Mouse (Mus musculus) large intestine, adult 2 months (tissue): ENCODE measurements around the gene Rbm12. TPM values are rescaled to one million over a fixed set of nuclear protein-coding genes. Genes with fewer than 3 reads are reported as not detected.
"Not testable (repeated sequence)": the region's sequence is repeated elsewhere in the genome, so short reads cannot be mapped to it uniquely, and the experiment has no call there.

Source experiments
- DNase-seq: peaks from one replicate; pipeline ENCODE4 v3.0.0-alpha.2; 2012; ENCODE audit warnings: low read depth, low spot score
- WGBS: fragments of 180-500 bp; shearing (Covaris S2); methylation state at CpG from one replicate; pipeline ENCODE4 v1.1.7; 2018; 5-methylcytosine and 5-hydroxymethylcytosine counted together
- polyA plus RNA-seq: library from polyadenylated mRNA; depleted of rRNA; stranded (reverse); fragments of >200 nt; gene quantifications from 2 replicates; pipeline ENCODE4 v1.2.3, GENCODE M21; 2012; rRNA removed

The Rbm12 gene
- 3.9 and 8.1 TPM in 2 replicates for polyA plus RNA-seq

DNA sequence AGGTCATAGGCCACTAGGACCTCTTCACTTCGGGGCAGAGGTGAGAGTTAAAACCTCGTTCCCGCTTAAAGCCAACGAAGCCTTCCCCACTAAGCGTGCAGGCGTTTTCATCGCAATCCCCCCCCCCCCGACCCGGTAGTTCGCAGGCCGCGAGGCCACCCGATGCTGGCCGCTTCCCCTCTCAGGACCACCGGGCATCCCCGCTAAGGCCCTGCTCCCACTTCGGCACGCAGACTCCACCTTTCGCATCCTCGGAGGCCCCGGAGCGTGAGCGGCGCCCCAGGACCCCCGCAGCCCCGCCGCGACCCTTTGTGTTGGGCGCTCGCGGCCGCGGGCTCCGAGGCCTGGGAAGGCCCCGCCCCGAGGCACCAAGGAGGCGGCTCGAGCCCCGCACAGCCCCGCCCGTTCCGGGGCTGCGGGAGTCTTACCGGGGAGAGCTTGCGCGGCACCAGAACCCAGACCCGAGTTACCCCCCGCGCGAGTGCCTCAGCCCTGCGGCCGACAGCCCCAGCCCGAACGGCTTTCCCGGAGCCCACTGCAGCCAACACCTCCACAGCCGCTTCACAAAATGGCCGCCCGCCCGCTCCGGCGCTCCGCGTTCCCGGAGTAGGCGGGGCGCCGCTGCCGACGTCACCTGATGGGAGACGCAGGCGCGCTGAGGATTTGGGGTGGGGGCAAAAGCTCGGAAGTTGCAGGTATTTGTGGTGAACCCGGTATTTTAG, at the start of gene Rbm12, which contains the start of gene Cpne1:
Gene Rbm12 (minus strand): TSS at position 621 of the 722 bp plus-strand sequence.
Gene Cpne1 (minus strand): TSS at position 608 of the 722 bp plus-strand sequence.
- peak; percentile 61 for DNase-seq
- WGBS = under 1% methylated on average over 74 of the region's 74 CpGs

DNA sequence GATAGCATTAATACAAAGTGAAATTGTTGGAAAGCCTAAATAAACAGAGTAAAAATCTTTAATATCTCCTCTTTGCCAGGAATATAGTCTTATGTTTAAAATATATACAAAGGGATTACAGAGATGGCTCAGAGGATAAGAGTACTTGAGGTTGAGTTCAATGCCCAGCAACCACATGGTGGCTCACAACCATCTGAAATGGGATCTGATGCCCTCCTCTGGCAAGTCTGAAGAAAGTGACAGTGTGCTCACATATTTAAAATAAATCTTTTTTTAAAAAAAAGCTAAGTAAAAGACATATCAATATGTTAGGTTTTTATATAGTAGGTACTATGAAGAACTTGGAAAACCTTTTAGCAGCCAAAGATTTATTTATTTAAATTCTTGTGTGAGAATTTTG, 39.8 kb upstream of the Rbm12 start:
- no peak for DNase-seq

DNA sequence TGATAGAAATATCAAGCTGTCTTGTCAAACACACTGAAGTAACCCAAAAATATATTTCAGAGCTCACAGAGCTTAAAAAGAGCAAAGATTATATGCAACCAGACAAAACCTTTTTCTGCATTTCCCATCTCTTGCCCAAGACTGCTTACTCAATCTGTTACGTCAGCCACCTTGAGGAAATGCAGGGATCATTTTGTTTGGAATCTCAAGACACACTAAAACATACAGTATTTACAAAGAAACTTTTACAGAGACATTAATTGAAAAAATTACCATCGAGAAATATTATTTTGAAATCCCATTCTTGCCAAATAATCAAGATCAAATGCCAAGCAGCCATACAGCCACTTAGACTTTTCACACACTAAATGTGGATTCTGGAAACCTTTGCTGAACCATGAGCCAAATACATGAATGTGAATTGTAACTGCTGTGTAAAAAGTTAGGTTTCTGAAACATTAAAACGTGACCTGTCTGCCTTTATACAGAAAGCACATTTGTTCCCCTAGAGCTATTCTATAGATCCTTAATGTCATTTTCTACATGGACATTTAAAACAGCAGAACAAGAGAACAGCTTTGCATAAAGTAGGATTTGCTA, 35.6 kb upstream of the Rbm12 start:
- WGBS = 75% methylated on average over 3 of the region's 3 CpGs
- DNase-seq = no peak

DNA sequence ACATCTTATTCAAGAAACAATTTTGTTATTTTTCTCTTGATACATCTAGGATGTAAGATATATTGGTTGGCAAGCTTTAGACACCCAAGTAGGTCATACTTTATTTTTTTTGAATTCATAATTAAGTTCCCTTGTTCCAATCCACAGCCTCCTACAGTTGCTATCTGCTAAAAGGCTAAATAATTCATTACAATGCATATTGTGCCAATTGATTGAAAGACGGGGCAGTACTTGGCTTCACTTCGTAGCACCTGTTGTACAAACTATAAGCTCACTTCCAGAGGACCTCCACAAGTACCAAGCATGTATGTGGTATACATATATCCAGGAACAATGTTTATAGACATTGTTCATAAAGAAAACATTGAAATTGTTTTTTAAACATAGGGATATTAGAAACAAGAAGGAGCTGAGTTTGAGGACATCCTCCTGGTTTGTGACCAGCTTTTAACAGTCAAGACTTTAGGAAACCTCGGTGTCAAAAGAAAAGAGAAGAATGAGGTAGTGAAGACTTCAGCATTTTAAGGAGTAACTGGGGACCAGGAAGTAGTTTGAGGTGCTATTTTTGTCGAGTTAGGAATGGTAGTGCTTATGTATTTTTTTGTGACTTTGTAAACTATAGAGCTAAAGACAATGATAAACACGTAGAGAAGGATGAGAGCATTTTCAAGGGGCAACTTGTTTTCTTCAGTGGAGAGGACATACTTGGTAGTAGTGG, 34.7 kb upstream of the Rbm12 start:
- no peak for DNase-seq
- 50% methylated on average over 5 of the region's 5 CpGs for WGBS

DNA sequence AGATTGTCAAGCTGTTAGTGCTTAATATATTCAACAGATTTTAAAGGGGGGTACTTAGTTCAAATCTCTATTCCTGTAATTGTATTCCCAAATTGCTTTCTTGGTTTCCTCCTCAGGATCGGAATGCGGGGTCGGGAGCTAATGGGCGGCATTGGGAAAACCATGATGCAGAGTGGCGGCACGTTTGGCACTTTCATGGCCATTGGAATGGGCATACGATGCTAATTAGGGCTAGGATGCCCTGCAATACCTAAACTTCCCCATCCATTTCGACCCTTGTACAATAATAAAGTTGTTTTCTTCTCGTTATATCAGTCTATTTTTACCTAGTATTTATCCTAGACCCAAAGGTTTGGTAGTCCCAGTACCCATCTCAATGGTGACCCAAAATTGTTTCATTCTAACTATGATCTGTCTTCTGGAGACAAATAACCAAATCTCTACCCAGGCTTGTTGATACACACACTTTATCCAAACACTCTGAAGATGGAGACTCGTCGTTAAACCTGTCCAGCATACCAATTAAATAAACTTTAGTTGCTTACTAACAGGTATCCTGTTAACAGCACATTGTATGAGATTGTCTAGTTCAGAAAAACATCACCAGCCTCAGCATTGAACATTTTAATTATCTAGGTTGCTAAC, 33.8 kb upstream of the Rbm12 start:
- WGBS = 41% methylated on average over 11 of the region's 11 CpGs
- no peak for DNase-seq

DNA sequence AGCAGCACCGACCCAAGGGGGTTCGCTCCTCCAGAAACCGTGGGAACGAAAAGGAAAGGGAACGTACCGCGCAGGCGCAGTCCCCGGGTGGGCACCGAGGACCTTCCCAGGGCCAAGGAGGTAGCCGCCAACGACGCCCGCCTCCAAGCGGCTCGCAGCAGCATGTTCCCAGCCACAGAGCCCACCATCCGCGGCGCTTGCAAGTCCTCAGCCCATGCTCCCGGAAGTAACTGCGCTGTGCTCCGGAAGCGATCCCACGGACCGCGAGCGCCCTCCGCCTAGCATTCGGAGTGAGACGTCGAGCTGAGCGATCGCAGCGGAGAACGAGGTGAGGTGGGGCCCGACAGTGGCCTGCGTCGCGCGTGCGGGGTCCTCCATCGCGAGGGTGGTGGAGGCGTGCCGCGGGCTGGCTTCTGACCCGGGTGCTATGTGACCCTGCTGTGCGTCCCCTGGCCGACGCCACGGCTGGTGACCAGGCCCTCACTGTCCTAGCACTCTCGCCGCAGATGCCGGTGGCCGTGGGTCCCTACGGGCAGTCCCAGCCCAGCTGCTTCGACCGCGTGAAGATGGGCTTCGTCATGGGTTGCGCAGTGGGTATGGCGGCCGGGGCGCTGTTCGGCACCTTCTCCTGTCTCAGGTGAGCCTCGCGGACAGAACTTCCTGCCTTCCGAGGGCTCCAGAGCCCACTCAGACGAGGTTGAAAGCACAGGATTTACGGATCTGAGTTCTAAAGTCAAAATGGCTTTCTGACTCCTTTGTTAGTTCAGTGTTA, 32.4 kb upstream of the Rbm12 start, which contains the start of the genes Romo1 and Nfs1:
Gene Romo1 (plus strand): TSS at position 87 of the 772 bp plus-strand sequence.
Gene Nfs1 (minus strand): TSS at position 234 of the 772 bp plus-strand sequence.
- under 1% methylated on average over 69 of the region's 70 CpGs for WGBS

DNA sequence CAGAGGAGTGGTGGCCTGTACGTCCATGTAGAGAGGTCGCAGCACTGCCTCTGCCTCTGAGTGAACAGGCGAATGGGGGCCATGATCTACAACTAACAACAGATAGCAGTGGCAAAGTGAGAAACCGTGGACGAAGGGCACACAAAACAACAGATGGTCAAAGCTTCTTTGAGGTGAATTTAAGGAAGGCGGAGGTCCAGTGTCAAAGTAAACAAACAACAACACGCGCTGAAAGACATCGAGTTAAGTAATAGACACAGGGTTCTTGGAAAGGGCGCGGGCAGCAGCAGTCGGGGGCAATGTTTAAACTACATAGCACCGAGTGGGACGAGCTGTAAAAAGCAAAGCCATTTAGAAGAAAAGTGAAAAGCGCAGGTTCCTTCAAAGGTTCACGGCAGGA, 31.6 kb upstream of the Rbm12 start:
- WGBS = 2% methylated on average over 16 of the region's 16 CpGs

More for the DNA sequence above, 32.4 kb upstream of the Rbm12 start, which contains the start of the genes Romo1 and Nfs1:
- peak; percentile 56 for DNase-seq

DNA sequence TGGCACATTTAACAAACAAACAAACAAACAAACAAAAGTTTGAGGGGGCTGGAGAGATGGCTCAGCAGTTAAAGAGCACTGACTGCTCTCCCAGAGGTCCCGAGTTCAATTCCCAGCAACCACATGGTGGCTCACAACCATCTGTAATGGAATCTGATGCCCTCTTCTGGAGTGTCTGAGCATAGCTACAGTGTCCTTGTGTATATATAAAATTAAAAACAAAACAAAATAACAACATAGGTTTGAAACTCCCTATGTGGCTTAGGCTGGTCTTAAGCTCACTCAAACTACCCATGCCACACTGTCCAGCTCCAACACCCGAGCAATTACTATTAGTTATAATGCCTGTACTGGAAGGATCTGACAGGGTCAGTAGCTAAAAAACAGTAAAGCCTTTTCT, 31.0 kb upstream of the Rbm12 start:
- DNase-seq = no peak
- 86% methylated on average over 2 of the region's 2 CpGs for WGBS

More for the DNA sequence above, 31.6 kb upstream of the Rbm12 start:
- no peak for DNase-seq

DNA sequence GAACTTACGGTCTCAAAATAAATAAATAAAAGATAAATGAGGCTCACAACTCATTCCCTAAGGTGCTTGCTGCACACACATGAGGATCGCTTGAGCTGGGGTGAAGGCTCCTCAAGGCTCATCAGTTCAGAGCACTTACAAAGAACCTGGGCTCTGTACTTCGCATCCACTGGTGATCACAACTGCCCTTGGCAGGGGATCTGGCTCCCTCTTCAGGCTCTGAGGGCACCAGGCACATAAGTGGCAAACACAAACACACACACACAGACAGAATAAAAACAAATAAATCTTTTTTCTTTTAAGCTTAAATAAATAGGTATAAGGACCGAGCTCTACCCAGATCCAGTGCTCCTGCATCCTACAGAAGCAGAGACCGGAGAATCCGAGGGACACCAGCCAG, 23.9 kb upstream of the Rbm12 start:
- 89% methylated on average over 6 of the region's 6 CpGs for WGBS
- no peak for DNase-seq

DNA sequence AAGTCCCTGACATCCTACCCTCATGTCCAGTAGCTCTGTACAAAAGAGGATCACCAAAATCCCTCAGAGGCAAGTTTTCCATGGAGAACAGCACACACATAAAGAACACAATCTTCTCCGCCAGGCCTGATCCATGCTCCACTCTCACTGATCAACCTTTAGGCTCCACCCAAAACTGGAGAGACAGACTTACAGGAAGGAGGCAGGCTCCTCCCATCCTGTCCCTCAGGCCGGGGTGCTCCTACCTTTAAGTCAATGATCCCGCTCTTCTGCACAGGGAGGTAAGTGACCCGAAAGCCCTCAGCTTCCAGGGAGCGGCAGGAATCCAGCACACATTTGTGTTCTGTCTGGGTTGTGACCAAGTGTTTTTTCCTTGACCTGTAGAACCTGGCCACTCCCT, 22.4 kb upstream of the Rbm12 start:
- 90% methylated on average over 5 of the region's 5 CpGs for WGBS

DNA sequence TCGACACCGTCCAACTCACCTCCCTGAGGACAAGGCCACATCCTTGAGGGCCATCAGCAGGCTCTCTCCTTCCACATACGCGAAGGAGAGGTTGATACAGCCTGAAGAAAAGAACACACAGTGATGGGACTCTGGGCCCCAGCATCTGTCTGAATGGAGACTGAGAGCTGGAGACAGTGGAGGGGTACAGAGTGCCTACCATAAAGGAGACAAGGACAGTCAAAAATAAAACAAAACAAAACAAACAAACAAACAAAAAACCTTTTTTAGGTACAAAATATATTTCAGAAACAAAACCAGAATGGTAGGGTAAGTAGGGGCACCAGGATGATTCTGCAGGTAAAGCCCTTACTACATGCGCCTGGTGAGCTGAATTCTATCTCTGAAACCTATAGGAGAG, 15.2 kb upstream of the Rbm12 start, which contains the start of gene Gm28036:
Gene Gm28036 (minus strand): TSS at position 101 of the 400 bp plus-strand sequence.
- no peak for DNase-seq
- 96% methylated on average over 5 of the region's 5 CpGs for whole genome bisulfite sequencing

More for the DNA sequence above, 22.4 kb upstream of the Rbm12 start:
- no peak for DNase-seq

DNA sequence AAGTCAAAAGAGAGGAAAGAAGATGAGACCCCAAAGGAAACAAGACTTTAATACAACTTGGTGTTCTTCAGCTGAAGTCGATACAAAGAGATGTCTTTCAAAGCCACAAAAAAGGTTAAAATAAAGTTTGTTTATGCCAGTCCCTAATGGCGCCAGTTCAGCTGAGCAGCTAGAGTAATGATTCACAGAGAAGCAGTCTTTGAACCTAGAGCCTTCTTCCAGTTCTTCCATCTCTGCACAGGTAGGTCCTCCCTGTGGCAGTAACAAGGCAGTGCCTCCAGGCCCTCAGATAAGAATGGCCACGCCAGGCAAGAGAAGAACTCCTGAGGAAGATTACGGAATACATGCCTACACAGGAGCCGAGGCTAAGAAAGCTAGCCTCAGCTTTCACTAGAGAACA, 12.0 kb upstream of the Rbm12 start:
- no peak for DNase-seq
- WGBS = 91% methylated on average over 5 of the region's 5 CpGs

DNA sequence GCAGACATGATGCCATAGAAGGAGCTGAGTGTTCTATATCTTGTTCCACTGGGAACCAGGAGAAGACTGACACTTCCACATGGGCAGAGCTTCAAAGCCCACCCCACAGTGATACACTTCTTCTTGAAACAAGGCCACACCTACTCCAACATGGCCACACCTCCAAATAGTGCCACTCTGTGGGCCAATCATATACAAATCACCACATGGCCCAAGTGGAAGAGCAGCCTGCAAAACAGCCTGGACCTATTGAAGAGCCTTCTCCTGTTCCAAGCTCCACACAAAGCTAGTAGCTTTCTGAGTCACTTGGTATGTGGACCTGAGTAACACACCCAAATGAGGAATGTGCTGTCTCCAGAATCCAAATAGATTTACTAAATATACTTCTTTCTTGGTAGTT, 7.8 kb upstream of the Rbm12 start:
- no peak for DNase-seq

DNA sequence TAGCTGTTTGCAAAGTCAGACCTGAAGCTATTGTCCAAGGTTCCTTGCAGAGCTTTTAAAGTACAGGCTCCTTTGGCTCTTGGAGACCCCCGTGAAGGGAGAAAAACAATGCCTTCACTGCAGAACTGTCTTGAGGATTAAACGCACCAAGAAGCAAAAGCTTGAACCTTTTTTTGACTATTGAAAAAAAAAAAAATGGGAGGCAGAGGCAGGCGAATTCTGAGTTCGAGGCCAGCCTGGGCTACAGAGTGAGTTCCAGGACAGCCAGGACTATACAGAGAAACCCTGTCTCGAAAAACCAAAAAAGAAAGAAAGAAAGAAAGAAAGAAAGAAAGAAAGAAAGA, 274 bp upstream of the Rbm12 start:
- WGBS = 13% methylated on average over 5 of the region's 5 CpGs
- not testable (repeated sequence) for DNase-seq

DNA sequence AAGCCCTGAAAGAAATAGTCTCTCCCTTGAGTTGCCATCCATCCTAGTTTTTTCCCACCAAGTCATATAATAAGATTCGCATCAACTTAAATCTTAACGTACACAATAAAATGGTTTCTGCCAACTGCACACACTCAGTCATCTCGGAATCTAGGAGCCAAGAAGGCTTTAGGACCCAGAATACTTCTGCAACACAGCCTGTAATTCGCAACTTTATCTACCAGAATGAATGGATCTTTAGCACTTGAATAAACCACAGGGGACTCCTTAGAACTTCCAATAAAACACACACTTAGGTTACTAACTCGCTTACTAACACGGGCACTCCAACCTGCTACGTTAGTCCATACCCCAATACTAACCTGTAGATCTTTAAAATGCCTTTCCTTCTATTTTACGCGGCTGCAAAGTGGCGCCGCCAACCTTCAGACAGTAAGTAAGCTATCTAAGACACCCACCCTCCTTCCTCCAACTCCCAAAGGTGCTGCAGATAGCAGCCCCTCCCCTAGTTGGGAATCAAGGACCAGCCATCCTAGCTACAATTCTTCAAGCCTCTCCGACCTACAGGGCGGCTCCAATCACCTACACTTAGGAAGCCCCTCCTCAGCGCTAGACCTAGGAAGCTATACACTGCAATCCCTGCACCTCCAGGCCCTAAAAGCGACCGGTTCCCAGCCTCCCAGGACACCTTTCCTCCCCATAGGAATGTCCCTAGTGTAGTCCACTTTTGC, 986 bp downstream of the Rbm12 start:
- no peak for DNase-seq
- WGBS = under 1% methylated on average over 16 of the region's 16 CpGs

DNA sequence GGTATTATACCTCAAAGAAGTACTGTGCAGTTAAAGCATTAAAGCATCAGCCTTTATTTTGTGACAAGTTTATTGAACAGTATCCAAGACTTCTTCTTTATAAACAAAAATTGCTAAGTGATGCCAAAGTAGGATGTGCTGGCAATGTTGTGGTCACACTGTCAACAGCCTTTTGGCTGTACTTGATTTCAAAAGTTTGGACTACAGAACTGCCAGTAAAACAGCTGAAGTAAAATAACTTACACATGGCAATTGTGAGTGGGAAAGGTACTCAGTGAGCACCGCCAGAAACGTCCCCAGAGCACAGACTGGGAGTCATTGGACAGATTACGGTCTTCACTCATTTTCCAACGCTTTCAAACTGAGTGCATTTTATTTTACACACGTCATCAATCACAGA, 19.9 kb downstream of the Rbm12 start:
- WGBS = 75% methylated on average over 5 of the region's 5 CpGs

DNA sequence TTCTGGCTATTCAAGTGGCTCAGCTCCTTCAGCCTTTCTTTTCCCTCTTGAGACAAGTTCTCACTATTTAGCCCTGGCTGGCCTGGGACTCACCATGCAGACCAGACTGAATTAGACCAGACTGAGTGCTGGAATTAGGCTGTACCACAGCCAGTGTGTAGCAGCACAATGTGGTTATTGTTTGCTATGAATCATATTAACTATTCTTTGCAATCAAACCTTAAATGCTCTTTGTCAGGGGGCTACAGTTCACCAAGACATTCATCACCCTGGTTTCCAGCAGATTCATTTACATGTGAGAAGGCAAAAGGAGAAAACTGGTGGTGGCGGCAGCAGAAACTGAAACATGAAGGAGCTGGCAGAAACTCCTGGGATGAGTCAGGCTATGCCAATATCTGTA, 22.0 kb downstream of the Rbm12 start:
- no peak for DNase-seq
- WGBS = 82% methylated on average over 1 of the region's 1 CpGs

More for the DNA sequence above, 19.9 kb downstream of the Rbm12 start:
- no peak for DNase-seq

DNA sequence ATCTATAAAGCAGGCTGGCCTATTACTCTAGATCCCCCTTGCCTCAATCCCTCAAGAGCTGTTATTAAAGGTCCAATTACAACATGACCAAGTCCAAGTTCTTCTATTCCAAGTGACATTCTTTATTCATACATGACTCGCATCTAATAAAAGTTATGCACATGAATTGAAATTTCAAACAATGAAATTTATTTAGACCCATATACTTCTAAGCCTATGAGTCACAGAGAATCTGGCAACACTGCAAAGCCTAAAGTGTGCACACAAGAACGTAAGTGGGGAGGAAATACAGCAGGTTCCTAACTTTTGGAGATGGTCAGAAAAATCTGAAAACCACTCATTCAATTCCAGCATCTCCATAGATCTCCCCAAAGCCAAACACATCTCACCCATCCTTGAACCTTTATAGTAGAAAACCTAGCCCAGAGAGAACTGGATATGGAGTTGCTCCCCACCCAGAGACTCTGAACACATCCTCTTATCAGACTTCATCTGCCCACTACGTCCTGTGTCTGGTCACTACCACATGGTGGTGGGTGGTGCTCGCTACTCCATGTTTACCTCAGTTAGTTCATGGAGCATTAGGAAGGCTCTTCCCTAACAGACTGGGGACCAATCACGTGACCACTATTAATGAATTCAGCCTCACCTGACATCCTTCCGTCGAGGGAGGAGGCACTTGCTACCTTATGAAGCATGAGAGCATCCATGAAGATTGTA, 24.2 kb downstream of the Rbm12 start:
- no peak for DNase-seq
- 87% methylated on average over 7 of the region's 7 CpGs for WGBS
